Mouse (Mus musculus) E14TG2a.4 (cell line): ENCODE data around the gene En2.

Experiments used
- H3K27me3 ChIP-seq: 2 replicates; pipeline ENCODE4 v1.6.1; 2014; ENCODE audit warnings: low read length, control low read depth; ENCODE audit not compliant: insufficient read depth
- H3K36me3 ChIP-seq: 2 replicates; pipeline ENCODE4 v1.6.1; 2014; ENCODE audit warnings: low read length, control low read depth; ENCODE audit not compliant: insufficient read depth
- H3K4me1 ChIP-seq: replicated peaks from 2 replicates; pipeline ENCODE4 v1.6.1; 2014; ENCODE audit warnings: low read depth, low read length, control low read depth
- H3K4me3 ChIP-seq: replicated peaks from 2 replicates; pipeline ENCODE4 v1.5.1; 2014; ENCODE audit warnings: mild to moderate bottlenecking, low read length
- H3K9me3 ChIP-seq: 2 replicates; pipeline ENCODE4 v1.6.1; 2014; ENCODE audit warnings: low read length, control low read depth
- CTCF ChIP-seq: conservative IDR thresholded peaks from 2 replicates; pipeline ENCODE4 v1.5.1; 2014; ENCODE audit warnings: low read length
- NANOG ChIP-seq: IDR thresholded peaks from 2 replicates; pipeline ENCODE4 v1.6.1; 2014; ENCODE audit warnings: borderline replicate concordance, low read length, mixed read lengths
- POU5F1 ChIP-seq: IDR thresholded peaks from 2 replicates; pipeline ENCODE4 v1.6.1; 2014; ENCODE audit warnings: low read length, borderline replicate concordance

Gene En2

GRCm38 (mm10) chr5:28166256-28167231 lies 1.1 kb downstream of the En2 start:
- H3K4me3 ChIP-seq: peak overlapping the region; percentile 79
- H3K9me3 ChIP-seq: no peaks in the 10 kb centered on the region; the same call in 1 of the 2 replicates
- no peaks in the 10 kb centered on the region for H3K36me3 ChIP-seq
- peaks cover 58% of the 10 kb centered on the region for H3K4me1 ChIP-seq
- peaks cover 87% of the 10 kb centered on the region for H3K27me3 ChIP-seq
- TF ChIP-seq NANOG (no peak), POU5F1 (no peak), CTCF (no peak)

GRCm38 (mm10) chr5:28167611-28168252 lies 2.2 kb downstream of the En2 start:
- no peak for TF ChIP-seq CTCF
- no peak for TF ChIP-seq NANOG
- Histone ChIP-seq H3K9me3 (no peaks in the 10 kb centered on the region), H3K36me3 (no peaks in the 10 kb centered on the region), H3K4me1 (peaks cover 48% of the 10 kb centered on the region), H3K27me3 (peaks cover 85% of the 10 kb centered on the region), H3K4me3 (peak overlapping the region; percentile 79)

- Histone ChIP-seq H3K36me3 (no peaks in the 10 kb centered on the region), H3K4me1 (peaks cover 52% of the 10 kb centered on the region), H3K4me3 (peak overlapping the region; percentile 79), H3K27me3 (peaks cover 86% of the 10 kb centered on the region), H3K9me3 (no peaks in the 10 kb centered on the region)
- TF ChIP-seq NANOG (no peak), POU5F1 (no peak), CTCF (no peak)
Observed at GRCm38 (mm10) chr5:28168253-28169165, 3.0 kb downstream of the En2 start.

- Histone ChIP-seq H3K9me3 (no peaks in the 10 kb centered on the region), H3K4me1 (peaks cover 59% of the 10 kb centered on the region), H3K27me3 (peaks cover 80% of the 10 kb centered on the region), H3K36me3 (no peaks in the 10 kb centered on the region), H3K4me3 (peak overlapping the region; percentile 79)
- TF ChIP-seq CTCF (no peak), POU5F1 (no peak), NANOG (no peak)
Observed at GRCm38 (mm10) chr5:28169166-28169801, 3.8 kb downstream of the En2 start.

GRCm38 (mm10) chr5:28170081-28170480 lies 4.6 kb downstream of the En2 start:
- H3K4me3 ChIP-seq: peak overlapping the region; percentile 65
- H3K4me1 ChIP-seq: peaks cover 64% of the 10 kb centered on the region
- TF ChIP-seq CTCF (no peak), POU5F1 (no peak), NANOG (no peak)
- no peaks in the 10 kb centered on the region for H3K36me3 ChIP-seq
- no peaks in the 10 kb centered on the region for H3K9me3 ChIP-seq
- H3K27me3 ChIP-seq: peaks cover 75% of the 10 kb centered on the region

- H3K9me3 ChIP-seq: peaks cover 5% of the 10 kb centered on the region
- H3K36me3 ChIP-seq: no peaks in the 10 kb centered on the region
- no peak for TF ChIP-seq POU5F1
- TF ChIP-seq CTCF: no peak
- no peak for TF ChIP-seq NANOG
- peak overlapping the region; percentile 63 for H3K4me3 ChIP-seq
- H3K4me1 ChIP-seq: peaks cover 68% of the 10 kb centered on the region
- H3K27me3 ChIP-seq: peaks cover 80% of the 10 kb centered on the region
Observed at GRCm38 (mm10) chr5:28170892-28171291, 5.4 kb downstream of the En2 start.

- no peak for TF ChIP-seq CTCF
- no peak for TF ChIP-seq NANOG
- TF ChIP-seq POU5F1: no peak
- Histone ChIP-seq H3K36me3 (no peaks in the 10 kb centered on the region), H3K4me3 (no peak overlapping the region), H3K4me1 (peaks cover 76% of the 10 kb centered on the region), H3K9me3 (peaks cover 9% of the 10 kb centered on the region), H3K27me3 (peaks cover 76% of the 10 kb centered on the region)
Observed at GRCm38 (mm10) chr5:28171667-28172066, 6.2 kb downstream of the En2 start.

- TF ChIP-seq NANOG (no peak), POU5F1 (no peak)
- H3K4me1 ChIP-seq: peaks cover 77% of the 10 kb centered on the region
- peaks cover 73% of the 10 kb centered on the region for H3K27me3 ChIP-seq
- peaks cover 9% of the 10 kb centered on the region for H3K9me3 ChIP-seq
- H3K4me3 ChIP-seq: no peak overlapping the region
- H3K36me3 ChIP-seq: no peaks in the 10 kb centered on the region
Observed at GRCm38 (mm10) chr5:28172261-28172920, 6.9 kb downstream of the En2 start.
